Mouse (Mus musculus): ENCODE results near the gene Ift57. TPM values are rescaled to one million over a fixed set of nuclear protein-coding genes. Genes with fewer than 3 reads are reported as not detected.

The Ift57 gene
- polyA plus RNA-seq, 1 experiment from 2014 or later, result 25.0 TPM

GRCm38 (mm10) chr16:49781556-49782156 is 82.6 kb downstream of the Ift57 start:
- Histone ChIP-seq H3K36me3 (replicated peaks) (no peaks in the 10 kb centered on the region), H3K4me3 (no peak overlapping the region), H3K27ac (no peak overlapping the region), H3K9me3 (no peaks in the 10 kb centered on the region), H3K4me1 (no peaks in the 10 kb centered on the region), H3K27me3 (ENCODE audit: poor library complexity, severe bottlenecking) (no peaks in the 10 kb centered on the region)
- DNase-seq (ENCODE audit: extremely low spot score, low spot score), result no peak
- WGBS, result 82% methylated on average over 5 of the region's 5 CpGs

- H3K4me1 ChIP-seq, result no peaks in the 10 kb centered on the region
- H3K27me3 ChIP-seq (ENCODE audit: poor library complexity, severe bottlenecking), result no peaks in the 10 kb centered on the region
- no peak overlapping the region for H3K27ac ChIP-seq
- DNase-seq (ENCODE audit: extremely low spot score, low spot score), result no peak
- H3K9me3 ChIP-seq, result no peaks in the 10 kb centered on the region
- H3K36me3 ChIP-seq (replicated peaks), result no peaks in the 10 kb centered on the region
- H3K4me3 ChIP-seq, result no peak overlapping the region
These were observed 84.3 kb downstream of the Ift57 start for GRCm38 (mm10) chr16:49783369-49783768.

- H3K27me3 ChIP-seq (ENCODE audit: poor library complexity, severe bottlenecking), result no peaks in the 10 kb centered on the region
- no peak overlapping the region for H3K27ac ChIP-seq
- DNase-seq (ENCODE audit: extremely low spot score, low spot score), result no peak
- H3K4me3 ChIP-seq, result no peak overlapping the region
- no peaks in the 10 kb centered on the region for H3K4me1 ChIP-seq
- H3K9me3 ChIP-seq, result no peaks in the 10 kb centered on the region
- WGBS, result 87% methylated on average over 6 of the region's 6 CpGs
- H3K36me3 ChIP-seq (replicated peaks), result no peaks in the 10 kb centered on the region
These were observed 87.1 kb downstream of the Ift57 start for GRCm38 (mm10) chr16:49786116-49786515.

GRCm38 (mm10) chr16:49787714-49788113 is 88.7 kb downstream of the Ift57 start:
- H3K27me3 ChIP-seq (ENCODE audit: poor library complexity, severe bottlenecking), result no peaks in the 10 kb centered on the region
- no peaks in the 10 kb centered on the region for H3K36me3 ChIP-seq (replicated peaks)
- no peak overlapping the region for H3K4me3 ChIP-seq
- no peak overlapping the region for H3K27ac ChIP-seq
- no peaks in the 10 kb centered on the region for H3K4me1 ChIP-seq
- DNase-seq (ENCODE audit: extremely low spot score, low spot score), result no peak
- H3K9me3 ChIP-seq, result no peaks in the 10 kb centered on the region
- 89% methylated on average over 5 of the region's 5 CpGs for WGBS

- DNase-seq (ENCODE audit: extremely low spot score, low spot score), result no peak
- Histone ChIP-seq H3K4me1 (no peaks in the 10 kb centered on the region), H3K36me3 (replicated peaks) (no peaks in the 10 kb centered on the region), H3K27me3 (ENCODE audit: poor library complexity, severe bottlenecking) (no peaks in the 10 kb centered on the region), H3K9me3 (no peaks in the 10 kb centered on the region), H3K27ac (no peak overlapping the region), H3K4me3 (no peak overlapping the region)
- 92% methylated on average over 9 of the region's 9 CpGs for WGBS
These were observed 91.8 kb downstream of the Ift57 start for GRCm38 (mm10) chr16:49790575-49791465.

GRCm38 (mm10) chr16:49792446-49792878 is 93.4 kb downstream of the Ift57 start:
- no peak for DNase-seq (ENCODE audit: extremely low spot score, low spot score)
- no peaks in the 10 kb centered on the region for H3K4me1 ChIP-seq
- 84% methylated on average over 9 of the region's 9 CpGs for WGBS

GRCm38 (mm10) chr16:49793596-49793995 is 94.6 kb downstream of the Ift57 start:
- no peaks in the 10 kb centered on the region for H3K27me3 ChIP-seq (ENCODE audit: poor library complexity, severe bottlenecking)
- no peak for DNase-seq (ENCODE audit: extremely low spot score, low spot score)
- no peaks in the 10 kb centered on the region for H3K36me3 ChIP-seq (replicated peaks)
- H3K4me3 ChIP-seq, result no peak overlapping the region
- no peaks in the 10 kb centered on the region for H3K4me1 ChIP-seq
- no peak overlapping the region for H3K27ac ChIP-seq
- no peaks in the 10 kb centered on the region for H3K9me3 ChIP-seq
- WGBS, result 92% methylated on average over 9 of the region's 9 CpGs

More at GRCm38 (mm10) chr16:49792446-49792878, 93.4 kb downstream of the Ift57 start:
- no peak overlapping the region for H3K27ac ChIP-seq
- H3K36me3 ChIP-seq (replicated peaks), result no peaks in the 10 kb centered on the region
- H3K27me3 ChIP-seq (ENCODE audit: poor library complexity, severe bottlenecking), result no peaks in the 10 kb centered on the region
- H3K9me3 ChIP-seq, result no peaks in the 10 kb centered on the region
- H3K4me3 ChIP-seq, result no peak overlapping the region

GRCm38 (mm10) chr16:49796271-49796670 is 97.2 kb downstream of the Ift57 start:
- DNase-seq (ENCODE audit: extremely low spot score, low spot score), result no peak
- WGBS, result 91% methylated on average over 2 of the region's 2 CpGs

GRCm38 (mm10) chr16:49796954-49797353 is 97.9 kb downstream of the Ift57 start:
- Histone ChIP-seq H3K9me3 (no peaks in the 10 kb centered on the region), H3K27ac (no peak overlapping the region), H3K27me3 (ENCODE audit: poor library complexity, severe bottlenecking) (no peaks in the 10 kb centered on the region), H3K36me3 (replicated peaks) (no peaks in the 10 kb centered on the region), H3K4me3 (no peak overlapping the region), H3K4me1 (no peaks in the 10 kb centered on the region)
- DNase-seq (ENCODE audit: extremely low spot score, low spot score), result no peak
- 89% methylated on average over 2 of the region's 2 CpGs for WGBS

More at GRCm38 (mm10) chr16:49796271-49796670, 97.2 kb downstream of the Ift57 start:
- Histone ChIP-seq H3K4me3 (no peak overlapping the region), H3K27me3 (ENCODE audit: poor library complexity, severe bottlenecking) (no peaks in the 10 kb centered on the region), H3K27ac (no peak overlapping the region), H3K4me1 (no peaks in the 10 kb centered on the region), H3K36me3 (replicated peaks) (no peaks in the 10 kb centered on the region), H3K9me3 (no peaks in the 10 kb centered on the region)

GRCm38 (mm10) chr16:49798790-49799189 is 99.8 kb downstream of the Ift57 start:
- H3K36me3 ChIP-seq (replicated peaks), result no peaks in the 10 kb centered on the region
- peaks cover 18% of the 10 kb centered on the region for H3K4me1 ChIP-seq
- WGBS, result 86% methylated on average over 6 of the region's 6 CpGs
- H3K9me3 ChIP-seq, result no peaks in the 10 kb centered on the region
- DNase-seq (ENCODE audit: extremely low spot score, low spot score), result no peak
- H3K27me3 ChIP-seq (ENCODE audit: poor library complexity, severe bottlenecking), result peaks cover 6% of the 10 kb centered on the region; the same call in 1 of the 2 replicates
- H3K4me3 ChIP-seq, result no peak overlapping the region
- H3K27ac ChIP-seq, result no peak overlapping the region

GRCm38 (mm10) chr16:49799597-49800561 is 100.8 kb downstream of the Ift57 start, which contains the start of gene Cd47:
Cd47 (plus strand) TSS chr16:49800533.
- H3K27ac ChIP-seq, result 0 out of 2 replicates have a peak within 1 kb of the TSS, but pooled peaks have one; percentile 20
- no peaks in the 10 kb centered on the region for H3K9me3 ChIP-seq
- H3K27me3 ChIP-seq (ENCODE audit: poor library complexity, severe bottlenecking), result peaks cover 6% of the 10 kb centered on the region; the same call in 1 of the 2 replicates
- peaks cover 29% of the 10 kb centered on the region for H3K4me1 ChIP-seq
- DNase-seq (ENCODE audit: extremely low spot score, low spot score), result no peak
- H3K4me3 ChIP-seq, result no peak within 1 kb of the TSS
- H3K36me3 ChIP-seq (replicated peaks), result no peaks in the 10 kb centered on the region
- WGBS, result 88% methylated on average over 10 of the region's 10 CpGs

- Histone ChIP-seq H3K4me1 (peaks cover 37% of the 10 kb centered on the region), H3K27ac (no peak overlapping the region), H3K9me3 (no peaks in the 10 kb centered on the region), H3K36me3 (replicated peaks) (no peaks in the 10 kb centered on the region), H3K4me3 (no peak overlapping the region), H3K27me3 (ENCODE audit: poor library complexity, severe bottlenecking) (peaks cover 11% of the 10 kb centered on the region; the same call in 1 of the 2 replicates)
- 93% methylated on average over 5 of the region's 5 CpGs for WGBS
- no peak for DNase-seq (ENCODE audit: extremely low spot score, low spot score)
These were observed 102.0 kb downstream of the Ift57 start for GRCm38 (mm10) chr16:49800996-49801395.

All from forebrain, embryonic 10.5 days (tissue).